Mouse (Mus musculus) liver (tissue): ENCODE data around the gene Pdcl.
A peak's percentile ranks its signal among the peaks of the same experiment; 100 is the strongest.

ENCODE experiments used
- DNase-seq: peaks from one replicate; pipeline ENCODE4 v3.0.0-alpha.2; 2020; ENCODE audit warnings: mixed read lengths

Gene Pdcl

DNA sequence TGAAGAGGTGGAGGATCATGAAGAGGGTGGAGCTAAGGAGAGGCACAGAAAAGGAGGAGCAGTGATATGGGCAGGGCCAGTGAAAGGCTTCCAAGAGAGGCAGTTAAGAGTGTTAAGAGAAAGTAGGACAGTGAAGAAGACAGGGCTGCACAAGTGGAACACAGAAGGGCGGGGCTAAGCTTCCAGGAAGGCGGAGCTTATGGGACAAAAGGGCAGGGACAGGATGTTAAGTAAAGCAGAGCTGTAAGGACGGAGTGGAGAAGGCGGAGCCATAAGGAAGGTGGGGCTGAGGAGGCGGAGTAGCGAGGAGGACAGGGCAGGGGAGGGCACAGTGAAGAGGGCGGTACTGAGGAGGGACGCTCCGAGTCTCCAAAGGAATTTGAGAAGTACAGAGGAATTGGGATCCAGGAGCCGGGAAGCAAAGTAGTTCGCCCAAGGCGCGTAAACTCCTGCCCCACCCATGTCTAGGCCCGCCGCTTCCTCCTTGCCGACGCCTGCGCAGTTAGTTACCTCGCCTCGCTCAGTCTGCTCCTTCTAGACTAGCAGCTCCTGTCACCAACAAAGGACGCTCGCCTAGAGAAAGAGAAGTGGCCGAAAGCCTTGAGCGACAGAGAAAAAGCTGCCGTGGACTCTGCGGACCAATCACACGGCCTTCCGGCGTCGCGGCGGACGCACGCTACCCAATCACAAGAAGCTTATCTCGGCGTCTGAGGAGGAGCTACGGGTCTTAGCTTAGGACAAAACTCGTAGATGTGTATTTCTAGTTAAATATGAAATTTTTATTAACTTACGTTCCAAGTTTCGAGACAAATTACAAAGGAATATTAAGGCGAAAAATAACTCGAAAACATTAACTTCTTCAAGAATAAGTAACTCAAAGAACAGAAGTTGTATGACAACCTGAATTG lies at the start of gene Pdcl:
TSS of gene Pdcl (minus strand) at position 700 of the 908 bp plus-strand sequence.
- peak; percentile 94 for DNase-seq

DNA sequence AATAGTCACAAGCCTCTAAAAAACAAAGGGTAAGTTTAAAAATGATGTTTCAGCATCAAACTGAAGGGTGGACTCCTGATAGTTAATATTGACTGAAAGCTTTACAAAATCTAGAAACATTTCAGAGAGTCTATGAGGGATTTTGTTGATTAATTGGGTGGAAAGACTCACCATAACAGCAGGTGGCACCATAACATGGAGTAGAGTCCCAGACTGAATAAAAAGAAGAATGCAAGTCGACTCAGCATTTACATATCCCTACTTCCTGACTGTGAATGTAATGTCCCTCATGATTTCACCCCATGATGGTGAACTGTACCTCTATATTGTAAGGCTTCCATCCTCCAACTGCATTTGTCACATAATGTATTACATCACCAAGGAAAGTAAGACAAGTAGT lies 36.4 kb upstream of the Pdcl start:
- no peak for DNase-seq

GRCm38 (mm10) chr2:37382921-37383320 lies 23.8 kb upstream of the Pdcl start:
- DNase-seq: no peak

GRCm38 (mm10) chr2:37380189-37380588 lies 21.1 kb upstream of the Pdcl start:
- DNase-seq: peak; percentile 68

DNA sequence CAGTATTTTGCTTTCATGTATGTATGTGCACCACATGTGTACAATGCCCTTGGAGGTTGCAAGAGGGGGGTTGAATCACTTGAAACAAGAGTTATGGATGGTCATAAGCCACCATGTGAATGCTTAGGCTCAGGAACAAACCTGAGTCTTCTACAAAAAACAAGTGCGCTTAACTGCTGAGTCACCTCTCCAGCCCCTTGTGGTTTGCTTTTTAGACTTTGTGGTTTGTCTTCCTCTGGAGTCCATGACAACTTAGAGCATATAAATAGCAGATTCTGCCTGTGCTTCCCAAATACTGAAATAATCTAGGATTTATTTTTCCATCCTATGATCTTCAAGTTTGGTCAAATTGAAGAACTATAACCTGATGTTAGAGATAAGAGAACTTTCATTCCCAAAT lies 16.9 kb upstream of the Pdcl start:
- DNase-seq: peak; percentile 14

GRCm38 (mm10) chr2:37370651-37371050 lies 11.5 kb upstream of the Pdcl start:
- DNase-seq: no peak

GRCm38 (mm10) chr2:37359908-37360307 lies 776 bp upstream of the Pdcl start:
- DNase-seq: no peak

DNA sequence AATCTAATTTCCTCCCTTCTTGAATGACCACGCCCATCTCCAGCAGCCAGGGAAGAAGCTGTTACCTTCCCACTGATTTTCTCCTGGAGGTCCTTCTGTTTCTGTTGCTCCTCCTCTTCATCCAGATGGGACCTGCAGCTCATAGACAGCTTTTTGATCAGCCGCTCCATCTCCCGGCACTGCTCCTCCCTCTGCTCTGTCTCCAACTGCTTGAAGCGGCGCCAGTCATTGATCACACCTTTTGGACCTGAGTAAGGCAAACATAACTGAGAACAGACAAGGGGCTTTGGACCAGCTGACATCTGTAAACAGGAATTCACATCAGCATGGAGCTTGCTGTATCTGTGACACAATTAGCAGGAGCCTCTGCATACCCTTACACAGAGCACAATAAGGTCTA lies 3.6 kb downstream of the Pdcl start:
- DNase-seq: no peak

- DNase-seq: no peak
Observed at GRCm38 (mm10) chr2:37351671-37352070, 7.5 kb downstream of the Pdcl start.

GRCm38 (mm10) chr2:37338497-37339187 lies 20.5 kb downstream of the Pdcl start:
- DNase-seq: peak; percentile 28

DNA sequence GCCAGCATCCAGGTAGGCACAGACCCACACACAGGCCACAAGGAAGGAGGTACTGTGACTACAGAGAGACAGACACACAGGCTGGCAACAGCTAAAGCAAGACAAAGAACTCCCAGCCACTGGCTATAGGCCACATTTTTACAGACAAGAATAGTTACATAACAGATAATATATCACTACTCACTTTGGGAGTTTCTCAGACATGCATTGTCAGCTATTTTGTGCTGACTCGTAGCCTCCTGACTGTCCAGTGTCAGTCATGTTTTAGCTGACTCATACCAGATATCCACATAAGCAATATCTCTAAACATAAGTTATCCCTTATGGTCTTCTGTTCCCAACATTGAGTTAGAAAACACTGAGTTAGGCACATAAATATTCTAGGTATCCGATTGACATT lies 25.8 kb downstream of the Pdcl start:
- no peak for DNase-seq

- DNase-seq: no peak
Observed at GRCm38 (mm10) chr2:37326215-37326614, 32.9 kb downstream of the Pdcl start, which contains the start of gene Olfr368. TSS of gene Olfr368 (plus strand) at chr2:37326515.
